Mouse (Mus musculus): ENCODE data around the gene Hnrnpf.

- no peak for TF ChIP-seq CTCF (IDR thresholded peaks at IDR 0.05; ENCODE audit: insufficient read depth, low read depth, low read length)
- TF ChIP-seq POLR2A (IDR thresholded peaks at IDR 0.05; ENCODE audit: insufficient read depth, low read depth, low read length) = no peak
Measured at GRCm38 (mm10) chr6:117868187-117868586, 31.9 kb upstream of the Hnrnpf start.

All from olfactory bulb, adult 2 months (tissue).